Mouse (Mus musculus): Measurements from ENCODE around the gene Tfrc.

DNA sequence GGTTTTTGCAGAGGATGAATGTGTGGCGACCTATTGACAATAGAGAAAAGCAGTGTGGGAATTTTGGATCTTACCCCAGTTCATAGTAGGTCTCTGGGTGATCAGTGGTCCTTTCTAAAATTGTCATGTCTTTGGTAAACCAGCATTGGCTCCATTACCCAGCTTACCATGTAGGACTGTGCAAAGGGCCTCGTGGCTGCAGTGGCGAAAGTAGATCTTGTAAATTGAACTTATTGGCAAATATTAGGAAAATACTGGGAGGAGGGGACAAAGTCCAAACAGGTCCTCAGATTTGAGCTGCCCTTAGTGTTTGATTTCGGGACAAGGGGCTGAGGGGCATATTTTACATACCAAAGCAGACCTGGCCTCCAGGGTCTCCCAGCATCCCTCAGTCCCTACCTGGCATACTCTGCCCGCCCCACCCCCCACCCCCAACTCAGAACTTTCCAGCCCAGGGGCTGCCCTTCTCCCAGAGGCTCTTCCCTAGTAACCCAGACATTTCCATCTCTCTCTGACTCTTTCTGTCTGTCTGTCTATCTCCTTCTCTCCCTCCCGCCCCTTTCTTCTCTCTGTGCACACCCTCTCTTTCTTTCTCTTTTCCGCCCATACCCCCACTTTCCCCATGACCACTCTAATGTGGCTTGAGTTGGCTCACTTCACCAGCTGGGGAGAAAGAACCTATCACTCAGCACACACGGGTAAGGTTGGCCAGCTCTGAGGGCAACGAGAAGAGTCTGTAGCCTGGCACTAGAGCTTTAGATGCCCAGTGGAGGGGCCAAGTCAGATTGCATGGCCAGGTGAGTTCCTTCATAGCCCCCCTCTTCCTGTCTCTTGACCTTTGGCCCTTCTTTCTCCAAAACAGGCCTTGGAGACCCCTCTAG, 58.2 kb downstream of the Tfrc start:
- TF ChIP-seq CTCF (conservative IDR thresholded peaks at IDR 0.05; ENCODE audit: insufficient read depth, insufficient read length, low read depth, low read length) (no peak), POLR2A (IDR thresholded peaks at IDR 0.05; ENCODE audit: low read depth, low read length) (no peak)

All from kidney, adult 2 months (tissue).